11 mouse cellular contexts compared by ENCODE assay signal in the genomic region with DNA sequence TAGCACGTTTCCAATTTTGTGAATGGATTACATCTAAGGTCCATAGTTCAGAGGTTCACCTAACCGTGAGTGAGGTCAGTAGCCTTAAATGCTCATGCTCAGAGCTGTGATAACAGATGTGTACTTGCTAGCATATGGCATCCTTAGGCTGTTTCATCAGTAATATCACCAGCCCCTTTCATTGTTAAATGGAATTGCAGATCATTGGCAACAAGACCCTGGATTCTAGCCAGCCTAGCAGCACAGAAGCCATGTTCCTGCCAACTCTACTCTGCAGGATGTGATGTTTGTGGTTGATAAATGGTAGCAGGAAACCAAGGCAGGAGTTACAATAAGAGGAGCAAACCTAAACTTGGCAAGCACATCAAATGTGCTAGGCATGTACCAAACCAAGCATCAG.
DNase-seq lines count a peak whose midpoint lies in the region; ATAC-seq lines count a peak whose summit lies in the region.
"Had no signal": no experiment of that assay in that cellular context is flagged by ENCODE, and none has a peak within 500 bp of the region (broad histone marks: within the 10 kb centered on the region; RNA-seq: fewer than 3 reads in every experiment).

No protein-coding gene starts in this region.

- no peaks in the 10 kb centered on the region for H3K36me3 ChIP-seq in midbrain, embryonic 14.5 days (ENCODE audit: control insufficient read depth, insufficient read depth, low read length)
- no peaks in the 10 kb centered on the region for H3K36me3 ChIP-seq in midbrain, embryonic 15.5 days (replicated peaks)
- H3K36me3 ChIP-seq in neural tube, embryonic 15.5 days = no peaks in the 10 kb centered on the region
- no peaks in the 10 kb centered on the region for H3K36me3 ChIP-seq in embryonic facial prominence, embryonic 10.5 days (replicated peaks)
- H3K36me3 ChIP-seq: neural tube, embryonic 13.5 days had no signal

- H3K9ac ChIP-seq in midbrain, embryonic 14.5 days (replicated peaks; ENCODE audit: low read length) = no peak overlapping the region
- no peak overlapping the region for H3K9ac ChIP-seq in midbrain, embryonic 15.5 days
- H3K9ac ChIP-seq in neural tube, embryonic 15.5 days (replicated peaks) = no peak overlapping the region
- H3K9ac ChIP-seq: liver, postnatal 0 days; neural tube, embryonic 13.5 days had no signal

- 87% methylated on average over 2 of the region's 2 CpGs for WGBS in midbrain, embryonic 14.5 days
- 88% methylated on average over 2 of the region's 2 CpGs for WGBS in midbrain, embryonic 15.5 days
- 69% methylated on average over 2 of the region's 2 CpGs for WGBS in neural tube, embryonic 15.5 days
- 75% methylated on average over 2 of the region's 2 CpGs for WGBS in embryonic facial prominence, embryonic 10.5 days

- no peaks in the 10 kb centered on the region for H3K27me3 ChIP-seq in midbrain, embryonic 14.5 days (ENCODE audit: control insufficient read depth, insufficient read depth, low read length)
- H3K27me3 ChIP-seq in midbrain, embryonic 15.5 days (replicated peaks) = no peaks in the 10 kb centered on the region
- no peaks in the 10 kb centered on the region for H3K27me3 ChIP-seq in neural tube, embryonic 15.5 days (replicated peaks)
- no peaks in the 10 kb centered on the region for H3K27me3 ChIP-seq in embryonic facial prominence, embryonic 10.5 days (replicated peaks; ENCODE audit: low read depth, poor library complexity, severe bottlenecking)
- H3K27me3 ChIP-seq: neural tube, embryonic 13.5 days had no signal

- peak; percentile 32 to 33 for DNase-seq in cerebellum, adult 18-20 months
- DNase-seq in cerebellum, postnatal 36 days = no peak
- peak; percentile 15 for DNase-seq in midbrain, embryonic 14.5 days
- peak; percentile 38 to 43 for DNase-seq in kidney, postnatal 36 days
- DNase-seq in spleen, postnatal 14 days (ENCODE audit: low spot score in 2 of 2) = no peak
- DNase-seq in embryonic facial prominence, embryonic 10.5 days (ENCODE audit: low spot score) = no peak
- DNase-seq: liver, postnatal 0 days had no signal

- peaks cover 3% of the 10 kb centered on the region; the same call in 1 of the 2 replicates for H3K9me3 ChIP-seq in midbrain, embryonic 14.5 days (ENCODE audit: control insufficient read depth, low read length)
- no peaks in the 10 kb centered on the region for H3K9me3 ChIP-seq in midbrain, embryonic 15.5 days
- H3K9me3 ChIP-seq in neural tube, embryonic 15.5 days (replicated peaks) = no peaks in the 10 kb centered on the region
- no peaks in the 10 kb centered on the region for H3K9me3 ChIP-seq in embryonic facial prominence, embryonic 10.5 days
- H3K9me3 ChIP-seq: neural tube, embryonic 13.5 days had no signal

- no peak overlapping the region for H3K27ac ChIP-seq in midbrain, embryonic 14.5 days (replicated peaks; ENCODE audit: low read depth, low read length)
- H3K27ac ChIP-seq in midbrain, embryonic 15.5 days = no peak overlapping the region
- H3K27ac ChIP-seq in neural tube, embryonic 15.5 days (replicated peaks) = 0 out of 2 replicates have a peak overlapping the region, but pooled peaks have one; percentile 5
- no peak overlapping the region for H3K27ac ChIP-seq in embryonic facial prominence, embryonic 10.5 days (replicated peaks)
- H3K27ac ChIP-seq: left cerebral cortex, adult 2 months; neural tube, embryonic 13.5 days had no signal

- no peak for ATAC-seq in midbrain, embryonic 14.5 days (ENCODE audit: low FRiP score, low TSS enrichment)
- ATAC-seq in midbrain, embryonic 15.5 days (replicated peaks) = no peak
- no peak; the same call in 1 of the 2 replicates for ATAC-seq in neural tube, embryonic 15.5 days (ENCODE audit: low FRiP score)
- ATAC-seq: liver, postnatal 0 days had no signal

- no peaks in the 10 kb centered on the region for H3K4me1 ChIP-seq in midbrain, embryonic 14.5 days (ENCODE audit: control insufficient read depth, insufficient read depth, low read length)
- no peaks in the 10 kb centered on the region for H3K4me1 ChIP-seq in midbrain, embryonic 15.5 days
- no peaks in the 10 kb centered on the region for H3K4me1 ChIP-seq in neural tube, embryonic 15.5 days
- H3K4me1 ChIP-seq in embryonic facial prominence, embryonic 10.5 days = no peaks in the 10 kb centered on the region

- no peak overlapping the region for H3K4me3 ChIP-seq in midbrain, embryonic 14.5 days (replicated peaks; ENCODE audit: low read depth, low read length)
- H3K4me3 ChIP-seq in midbrain, embryonic 15.5 days = no peak overlapping the region
- no peak overlapping the region for H3K4me3 ChIP-seq in neural tube, embryonic 15.5 days (replicated peaks)
- H3K4me3 ChIP-seq in embryonic facial prominence, embryonic 10.5 days = no peak overlapping the region
- H3K4me3 ChIP-seq: left cerebral cortex, adult 2 months; neural tube, embryonic 13.5 days had no signal

- H3K4me2 ChIP-seq in midbrain, embryonic 14.5 days (ENCODE audit: low read length) = no peak overlapping the region
- H3K4me2 ChIP-seq in midbrain, embryonic 15.5 days = no peak overlapping the region
- H3K4me2 ChIP-seq in neural tube, embryonic 15.5 days = no peak overlapping the region
- H3K4me2 ChIP-seq: neural tube, embryonic 13.5 days had no signal

Comparison
In these comparisons a context has a peak if more than half of its experiments do, and no peak if none do; other contexts are left out.
1. DNase-seq: peak in cerebellum, adult 18-20 months (2 of 2), midbrain, embryonic 14.5 days (single experiment) and kidney, postnatal 36 days (2 of 2); none in cerebellum, postnatal 36 days (0 of 2), spleen, postnatal 14 days (0 of 2) and embryonic facial prominence, embryonic 10.5 days (single experiment).